Mouse (Mus musculus) forebrain, embryonic 11.5 days (tissue): ENCODE results near the gene Zfpl1. TPM values are rescaled to one million over a fixed set of nuclear protein-coding genes. Genes with fewer than 3 reads are reported as not detected.
A peak's percentile ranks its signal among the peaks of the same experiment; 100 is the strongest.

Experiments
- ATAC-seq: fragments of 200-750 bp; cut with Nextera tagmentation; replicated peaks from 2 replicates; pipeline ENCODE4 v1.8.0; 2017; ENCODE audit warnings: moderate TSS enrichment; ENCODE audit not compliant: low FRiP score
- DNase-seq: peaks from one replicate; pipeline ENCODE4 v3.0.0-alpha.2; 2017; ENCODE audit warnings: low spot score
- H3K27ac ChIP-seq: fragments of 300-500 bp; sonication (generic); 2 replicates; pipeline ENCODE4 v1.5.1; 2014; ENCODE audit warnings: low read depth, low read length
- H3K27me3 ChIP-seq: fragments of 300-500 bp; sonication (generic); 2 replicates; pipeline ENCODE4 v1.6.1; 2014; ENCODE audit warnings: mild to moderate bottlenecking, low read length, mixed read lengths; ENCODE audit not compliant: control insufficient read depth, insufficient read depth
- H3K36me3 ChIP-seq: fragments of 300-500 bp; sonication (generic); 2 replicates; pipeline ENCODE4 v1.6.1; 2014; ENCODE audit warnings: mild to moderate bottlenecking, low read length, moderate library complexity, mixed read lengths; ENCODE audit not compliant: control insufficient read depth, insufficient read depth
- H3K4me1 ChIP-seq: fragments of 300-500 bp; sonication (generic); replicated peaks from 2 replicates; pipeline ENCODE4 v1.6.1; 2014; ENCODE audit warnings: low read length, mixed read lengths; ENCODE audit not compliant: control insufficient read depth, insufficient read depth
- H3K4me2 ChIP-seq: fragments of 300-500 bp; sonication (generic); 2 replicates; pipeline ENCODE4 v1.6.1; 2014; ENCODE audit warnings: low read depth, mild to moderate bottlenecking, low read length, moderate library complexity, mixed read lengths; ENCODE audit not compliant: severe bottlenecking
- H3K4me3 ChIP-seq: fragments of 300-500 bp; sonication (generic); 2 replicates; pipeline ENCODE4 v1.5.1; 2014; ENCODE audit warnings: low read depth, low read length
- H3K9ac ChIP-seq: fragments of 300-500 bp; sonication (generic); 2 replicates; pipeline ENCODE4 v1.6.1; 2014; ENCODE audit warnings: low read length
- H3K9me3 ChIP-seq: fragments of 300-500 bp; sonication (generic); 2 replicates; pipeline ENCODE4 v1.6.1; 2016; ENCODE audit warnings: low read length, mixed read lengths; ENCODE audit not compliant: control insufficient read depth
- WGBS: fragments of 180-500 bp; shearing (Covaris S2); extraction: QIAGEN DNeasy Blood & Tissue Kit; methylation state at CpG from one replicate; pipeline ENCODE4 v1.1.7; 2014; 5-methylcytosine and 5-hydroxymethylcytosine counted together
- polyA plus RNA-seq: library from polyadenylated mRNA; unstranded; fragments of >200 nt; fragmentation: Nextera tagmentation; extraction: Ambion mirVana; gene quantifications from 2 replicates; pipeline ENCODE4 v1.2.1, GENCODE M21; 2014

Gene Zfpl1
- polyA plus RNA-seq, 1 experiment from 2014 or later, result 62.5 TPM

- no peak for DNase-seq
- ATAC-seq, result no peak
- 94% methylated on average over 12 of the region's 12 CpGs for WGBS
- Histone ChIP-seq H3K9ac (no peak within 1 kb of the TSS), H3K4me1 (peaks cover 11% of the 10 kb centered on the region), H3K9me3 (no peaks in the 10 kb centered on the region), H3K36me3 (no peaks in the 10 kb centered on the region; the same call in 1 of the 2 replicates), H3K27me3 (no peaks in the 10 kb centered on the region), H3K4me3 (no peak within 1 kb of the TSS), H3K4me2 (no peak within 1 kb of the TSS), H3K27ac (no peak within 1 kb of the TSS)
Observed at GRCm38 (mm10) chr19:6079983-6080480, 4.7 kb downstream of the Zfpl1 start, which contains the start of gene Tmem262. TSS of gene Tmem262 (plus strand) at chr19:6080033.

- no peaks in the 10 kb centered on the region; the same call in 1 of the 2 replicates for H3K36me3 ChIP-seq
- DNase-seq, result peak; percentile 88
- peak within 1 kb of the TSS; percentile 69 for H3K27ac ChIP-seq
- no peaks in the 10 kb centered on the region for H3K9me3 ChIP-seq
- peaks cover 5% of the 10 kb centered on the region for H3K4me1 ChIP-seq
- H3K4me3 ChIP-seq, result peak within 1 kb of the TSS; percentile 76
- WGBS, result under 1% methylated on average over 33 of the region's 33 CpGs
- peak; percentile 89 for ATAC-seq
- peak within 1 kb of the TSS; percentile 90 for H3K4me2 ChIP-seq
- peak within 1 kb of the TSS; percentile 86 for H3K9ac ChIP-seq
- no peaks in the 10 kb centered on the region for H3K27me3 ChIP-seq
Observed at GRCm38 (mm10) chr19:6076564-6077393, 8.0 kb downstream of the Zfpl1 start, which contains the start of gene Vps51. TSS of gene Vps51 (minus strand) at chr19:6077231.

DNA sequence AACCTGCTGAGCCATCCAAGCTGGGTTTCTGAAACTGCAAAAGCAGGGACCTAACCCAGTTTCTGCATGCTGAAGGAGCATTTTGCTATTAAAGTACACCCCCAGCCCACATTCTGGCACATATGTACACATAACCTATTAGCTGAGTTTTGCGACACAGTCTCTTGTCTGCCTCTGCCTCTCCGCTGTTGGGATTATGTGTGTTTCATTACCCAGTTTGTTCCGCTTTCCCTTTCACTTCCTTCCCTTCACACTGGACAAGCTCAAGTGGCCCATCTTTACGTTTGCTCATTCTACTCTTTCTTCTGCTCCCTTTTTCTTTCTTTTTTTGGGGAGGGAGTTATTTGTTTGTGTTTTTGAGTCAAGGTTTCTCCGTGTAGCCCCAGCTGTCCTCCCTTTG, 10.9 kb downstream of the Zfpl1 start:
- WGBS, result 93% methylated on average over 5 of the region's 5 CpGs
- ATAC-seq, result no peak

GRCm38 (mm10) chr19:6071261-6071660, 13.5 kb downstream of the Zfpl1 start:
- H3K27ac ChIP-seq, result no peak overlapping the region
- no peaks in the 10 kb centered on the region for H3K27me3 ChIP-seq
- H3K9me3 ChIP-seq, result no peaks in the 10 kb centered on the region
- H3K4me3 ChIP-seq, result no peak overlapping the region
- ATAC-seq (no peak), DNase-seq (no peak)
- H3K36me3 ChIP-seq, result no peaks in the 10 kb centered on the region; the same call in 1 of the 2 replicates
- H3K4me1 ChIP-seq, result peaks cover 12% of the 10 kb centered on the region
- no peak overlapping the region for H3K4me2 ChIP-seq
- no peak overlapping the region for H3K9ac ChIP-seq
- 95% methylated on average over 19 of the region's 19 CpGs for WGBS

More for the DNA sequence above, 10.9 kb downstream of the Zfpl1 start:
- Histone ChIP-seq H3K27me3 (no peaks in the 10 kb centered on the region), H3K36me3 (no peaks in the 10 kb centered on the region; the same call in 1 of the 2 replicates), H3K9me3 (no peaks in the 10 kb centered on the region), H3K9ac (no peak overlapping the region), H3K4me3 (no peak overlapping the region), H3K27ac (no peak overlapping the region), H3K4me1 (peaks cover 5% of the 10 kb centered on the region), H3K4me2 (no peak overlapping the region)
- DNase-seq, result no peak

- WGBS, result 91% methylated on average over 31 of the region's 31 CpGs
Observed at GRCm38 (mm10) chr19:6070571-6071250, 14.0 kb downstream of the Zfpl1 start.

GRCm38 (mm10) chr19:6069851-6070250, 14.9 kb downstream of the Zfpl1 start:
- no peaks in the 10 kb centered on the region for H3K27me3 ChIP-seq
- no peaks in the 10 kb centered on the region for H3K9me3 ChIP-seq

More at GRCm38 (mm10) chr19:6070571-6071250, 14.0 kb downstream of the Zfpl1 start:
- H3K27ac ChIP-seq, result no peak overlapping the region
- H3K4me1 ChIP-seq, result peaks cover 9% of the 10 kb centered on the region
- no peak overlapping the region for H3K4me3 ChIP-seq
- no peaks in the 10 kb centered on the region; the same call in 1 of the 2 replicates for H3K36me3 ChIP-seq
- no peaks in the 10 kb centered on the region for H3K9me3 ChIP-seq
- H3K9ac ChIP-seq, result no peak overlapping the region
- no peak for DNase-seq
- H3K27me3 ChIP-seq, result no peaks in the 10 kb centered on the region
- no peak for ATAC-seq
- H3K4me2 ChIP-seq, result no peak overlapping the region

DNA sequence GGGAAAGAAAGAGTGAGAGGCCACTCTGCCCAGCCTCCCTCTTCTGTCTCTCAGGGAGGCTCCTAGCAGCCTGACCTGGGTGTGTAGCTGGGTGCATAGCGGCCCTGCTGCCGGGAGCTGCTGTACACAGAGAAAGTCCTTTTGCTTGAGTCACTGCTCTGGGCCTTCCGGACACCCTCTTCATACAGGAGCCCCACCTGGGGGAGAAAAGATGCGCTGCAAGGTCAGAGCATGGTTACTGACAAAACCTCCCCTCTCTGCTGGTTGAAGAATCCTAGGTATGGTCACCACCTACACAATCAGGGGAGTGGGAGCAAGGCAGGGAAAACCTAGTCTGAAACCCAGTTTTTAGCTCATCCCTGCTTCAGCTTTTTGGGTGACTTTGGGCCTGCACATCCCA, 15.8 kb downstream of the Zfpl1 start:
- H3K9me3 ChIP-seq, result no peaks in the 10 kb centered on the region
- H3K27ac ChIP-seq, result no peak overlapping the region
- WGBS, result 87% methylated on average over 4 of the region's 4 CpGs
- H3K4me3 ChIP-seq, result no peak overlapping the region
- no peak overlapping the region for H3K4me2 ChIP-seq
- ATAC-seq (no peak), DNase-seq (no peak)
- peaks cover 9% of the 10 kb centered on the region for H3K4me1 ChIP-seq
- H3K9ac ChIP-seq, result no peak overlapping the region
- no peaks in the 10 kb centered on the region for H3K27me3 ChIP-seq
- H3K36me3 ChIP-seq, result no peaks in the 10 kb centered on the region; the same call in 1 of the 2 replicates

More at GRCm38 (mm10) chr19:6069851-6070250, 14.9 kb downstream of the Zfpl1 start:
- Histone ChIP-seq H3K4me2 (no peak overlapping the region), H3K27ac (no peak overlapping the region), H3K36me3 (no peaks in the 10 kb centered on the region; the same call in 1 of the 2 replicates), H3K4me3 (no peak overlapping the region), H3K4me1 (peaks cover 9% of the 10 kb centered on the region), H3K9ac (no peak overlapping the region)
- DNase-seq (no peak), ATAC-seq (no peak)
- WGBS, result 94% methylated on average over 10 of the region's 10 CpGs

- no peaks in the 10 kb centered on the region; the same call in 1 of the 2 replicates for H3K36me3 ChIP-seq
Observed at GRCm38 (mm10) chr19:6067724-6068415, 16.9 kb downstream of the Zfpl1 start, which contains the start of gene Tm7sf2. TSS of gene Tm7sf2 (minus strand) at chr19:6068373.

More at GRCm38 (mm10) chr19:6067724-6068415, 16.9 kb downstream of the Zfpl1 start, which contains the start of gene Tm7sf2:
- peaks cover 9% of the 10 kb centered on the region for H3K4me1 ChIP-seq
- no peaks in the 10 kb centered on the region for H3K9me3 ChIP-seq
- peak; percentile 94 for ATAC-seq
- peak; percentile 95 for DNase-seq
- WGBS, result 11% methylated on average over 33 of the region's 33 CpGs
- H3K9ac ChIP-seq, result peak within 1 kb of the TSS; percentile 70
- H3K27ac ChIP-seq, result peak within 1 kb of the TSS; percentile 83
- H3K4me3 ChIP-seq, result peak within 1 kb of the TSS; percentile 55
- peak within 1 kb of the TSS; percentile 94 for H3K4me2 ChIP-seq
- H3K27me3 ChIP-seq, result no peaks in the 10 kb centered on the region
